ENCODE assay signal across 40 mouse cellular contexts in the genomic region with DNA sequence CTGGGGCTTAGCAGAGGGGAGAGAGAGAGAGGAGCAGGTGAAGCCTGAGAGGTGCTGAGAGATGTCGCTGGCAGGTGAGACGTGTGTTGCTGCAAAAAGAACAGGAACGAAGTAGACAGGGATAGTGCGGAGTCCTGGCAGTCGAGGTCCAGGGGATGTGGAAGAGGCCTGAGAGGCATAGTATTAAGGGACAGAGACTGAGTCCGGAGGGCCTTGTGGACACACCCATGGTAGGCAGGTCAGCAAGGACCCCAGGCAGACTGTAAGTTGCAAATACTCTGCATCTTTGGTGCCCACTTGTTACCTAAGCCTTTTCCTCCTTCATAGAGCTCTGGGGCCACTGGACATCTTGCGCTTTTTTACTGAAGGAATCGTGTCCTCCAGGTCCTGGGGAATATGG. TPM values are rescaled to one million over a fixed set of nuclear protein-coding genes. Genes with fewer than 3 reads are reported as not detected.
DNase-seq lines count a peak whose midpoint lies in the region; ATAC-seq lines count a peak whose summit lies in the region.
"Had no signal": no experiment of that assay in that cellular context is flagged by ENCODE, and none has a peak within 500 bp of the region (broad histone marks: within the 10 kb centered on the region; RNA-seq: fewer than 3 reads in every experiment).

No protein-coding gene starts in this region.

- peaks cover 63% of the 10 kb centered on the region for H3K4me1 ChIP-seq in heart, embryonic 11.5 days (ENCODE audit: control insufficient read depth, insufficient read depth, low read length)
- peaks cover 85% of the 10 kb centered on the region for H3K4me1 ChIP-seq in liver, embryonic 12.5 days
- peaks cover 59% of the 10 kb centered on the region for H3K4me1 ChIP-seq in liver, embryonic 11.5 days (replicated peaks; ENCODE audit: control insufficient read depth, insufficient read depth, low read length)

- no peaks in the 10 kb centered on the region for H3K9me3 ChIP-seq in heart, embryonic 11.5 days (replicated peaks; ENCODE audit: control insufficient read depth, low read length)
- H3K9me3 ChIP-seq in liver, embryonic 12.5 days (replicated peaks): no peaks in the 10 kb centered on the region
- H3K9me3 ChIP-seq in liver, embryonic 11.5 days (ENCODE audit: control insufficient read depth, low read length): no peaks in the 10 kb centered on the region
- H3K9me3 ChIP-seq: forebrain, embryonic 13.5 days; hindbrain, embryonic 10.5 days; limb, embryonic 12.5 days; neural tube, embryonic 13.5 days had no signal

- peaks cover 12% of the 10 kb centered on the region for H3K36me3 ChIP-seq in heart, embryonic 11.5 days (ENCODE audit: control insufficient read depth, insufficient read depth, low read length)
- peaks cover 68% of the 10 kb centered on the region for H3K36me3 ChIP-seq in liver, embryonic 12.5 days
- H3K36me3 ChIP-seq in liver, embryonic 11.5 days (ENCODE audit: control insufficient read depth, insufficient read depth, low read length): peaks cover 28% of the 10 kb centered on the region

- intact Hi-C loops in heart, postnatal 25 days (cut with DNase I): no loop called here

- no peak for ATAC-seq in heart, embryonic 11.5 days (replicated peaks; ENCODE audit: insufficient number of reproducible peaks, low FRiP score, low TSS enrichment)
- no peak for ATAC-seq in liver, embryonic 12.5 days
- no peak for ATAC-seq in liver, embryonic 11.5 days (replicated peaks; ENCODE audit: low FRiP score)
- ATAC-seq: activated CD4-positive, CD25-positive, alpha-beta regulatory T cell, adult 4 months; forebrain, embryonic 13.5 days; hindbrain, embryonic 16.5 days; midbrain, embryonic 16.5 days had no signal

- peak overlapping the region; percentile 4; the same call in 1 of the 2 replicates for H3K27ac ChIP-seq in heart, embryonic 11.5 days (ENCODE audit: low read depth, low read length)
- H3K27ac ChIP-seq in liver, embryonic 12.5 days: peak overlapping the region; percentile 100
- H3K27ac ChIP-seq in liver, embryonic 11.5 days (ENCODE audit: low read depth, low read length): no peak overlapping the region
- H3K27ac ChIP-seq: forebrain, embryonic 13.5 days; hindbrain, embryonic 10.5 days; layer of hippocampus, adult 2 months; left cerebral cortex, adult 2 months; limb, embryonic 12.5 days; neural tube, embryonic 13.5 days; stomach, postnatal 0 days had no signal

- no peak overlapping the region for H3K9ac ChIP-seq in heart, embryonic 11.5 days (ENCODE audit: low read depth, low read length)
- no peak overlapping the region for H3K9ac ChIP-seq in liver, embryonic 12.5 days
- H3K9ac ChIP-seq in liver, embryonic 11.5 days (ENCODE audit: low read depth, low read length): no peak overlapping the region
- H3K9ac ChIP-seq: forebrain, embryonic 13.5 days; limb, embryonic 12.5 days; liver, embryonic 14.5 days; neural tube, embryonic 13.5 days had no signal

- no peak overlapping the region for H3K4me2 ChIP-seq in heart, embryonic 11.5 days
- H3K4me2 ChIP-seq in liver, embryonic 12.5 days: no peak overlapping the region
- H3K4me2 ChIP-seq in liver, embryonic 11.5 days: no peak overlapping the region
- H3K4me2 ChIP-seq: forebrain, embryonic 13.5 days; limb, embryonic 12.5 days; neural tube, embryonic 13.5 days had no signal

- DNase-seq in heart, postnatal 25 days (ENCODE audit: low spot score): no peak
- no peak for DNase-seq in liver, embryonic 11.5 days (ENCODE audit: low spot score)
- peak; percentile 3 for DNase-seq in testis, postnatal 14 days (ENCODE audit: low spot score)
- DNase-seq in testis, postnatal 10 days (ENCODE audit: low spot score): no peak
- no peak for DNase-seq in embryo, embryonic 11 days
- DNase-seq: adrenal gland, adult 2 months; adrenal gland, postnatal 36 days; B cell, adult 2 months; cerebellum, adult 18-20 months; cerebellum, postnatal 10 days; gastrocnemius, postnatal 25 days; kidney, adult 2 months; kidney, postnatal 36 days; lung, postnatal 36 days; right cerebral cortex, postnatal 4 days; thymus, postnatal 4 days had no signal

- WGBS in heart, embryonic 11.5 days (ENCODE audit: insufficient replicate concordance): 87% methylated on average over 8 of the region's 8 CpGs
- WGBS in liver, embryonic 12.5 days (ENCODE audit: insufficient replicate concordance): 92% methylated on average over 8 of the region's 8 CpGs
- 94% methylated on average over 8 of the region's 8 CpGs for WGBS in liver, embryonic 11.5 days

- no peaks in the 10 kb centered on the region for H3K27me3 ChIP-seq in heart, embryonic 11.5 days (ENCODE audit: control insufficient read depth, insufficient read depth, low read length)
- H3K27me3 ChIP-seq in liver, embryonic 12.5 days (replicated peaks): no peaks in the 10 kb centered on the region
- H3K27me3 ChIP-seq in liver, embryonic 11.5 days (replicated peaks; ENCODE audit: control insufficient read depth, insufficient read depth, low read length): no peaks in the 10 kb centered on the region
- H3K27me3 ChIP-seq: forebrain, embryonic 13.5 days; limb, embryonic 12.5 days; neural tube, embryonic 13.5 days had no signal

- H3K4me3 ChIP-seq in heart, embryonic 11.5 days (ENCODE audit: low read depth, low read length): no peak overlapping the region
- H3K4me3 ChIP-seq in liver, embryonic 12.5 days: no peak overlapping the region
- no peak overlapping the region for H3K4me3 ChIP-seq in liver, embryonic 11.5 days (ENCODE audit: low read depth, low read length)
- H3K4me3 ChIP-seq: forebrain, embryonic 13.5 days; hindbrain, embryonic 10.5 days; layer of hippocampus, adult 2 months; left cerebral cortex, adult 2 months; limb, embryonic 12.5 days; myocyte; neural tube, embryonic 13.5 days had no signal

RNA-seq across cellular contexts. Expression of a gene that starts 9.9 kb away (rescaled TPM):
- polyA plus RNA-seq in heart, embryonic 11.5 days (2014; fragmentation: Nextera tagmentation; extraction: Ambion mirVana): 13.5 and 19.1 TPM in 2 replicates
- total RNA-seq in heart, postnatal 25 days (2021): 10 to 100 TPM; 30.2 to 30.9 TPM
- 47.7 and 48.9 TPM in 2 replicates for polyA plus RNA-seq in liver, embryonic 12.5 days (2016; fragmentation: Nextera tagmentation; extraction: Ambion mirVana)
- 30.4 and 35.1 TPM in 2 replicates for polyA plus RNA-seq in liver, embryonic 11.5 days (2014; fragmentation: Nextera tagmentation; extraction: Ambion mirVana)

RNA-seq across cellular contexts. Expression of a gene that starts 18.5 kb away (rescaled TPM):
- 2.6 and 3.0 TPM in 2 replicates for polyA plus RNA-seq in heart, embryonic 11.5 days (2014; fragmentation: Nextera tagmentation; extraction: Ambion mirVana)
- under 1 TPM; 0.16 to 0.17 TPM for total RNA-seq in heart, postnatal 25 days (2021)
- polyA plus RNA-seq in liver, embryonic 12.5 days (2016; fragmentation: Nextera tagmentation; extraction: Ambion mirVana): 1.6 TPM in 2 replicates
- 2.3 and 2.7 TPM in 2 replicates for polyA plus RNA-seq in liver, embryonic 11.5 days (2014; fragmentation: Nextera tagmentation; extraction: Ambion mirVana)

RNA-seq across cellular contexts. Expression of a gene that starts 25.0 kb away (rescaled TPM):
- not detected in 2 replicates for polyA plus RNA-seq in heart, embryonic 11.5 days (2014; fragmentation: Nextera tagmentation; extraction: Ambion mirVana)
- total RNA-seq in heart, postnatal 25 days (2021): not detected
- polyA plus RNA-seq in liver, embryonic 12.5 days (2016; fragmentation: Nextera tagmentation; extraction: Ambion mirVana): not detected in 2 replicates
- not detected in 2 replicates for polyA plus RNA-seq in liver, embryonic 11.5 days (2014; fragmentation: Nextera tagmentation; extraction: Ambion mirVana)
- total RNA-seq: adrenal gland, adult 2 months; adrenal gland, postnatal 36 days; common myeloid progenitor, adult 5-6 weeks; gastrocnemius, postnatal 25 days; layer of hippocampus, adult 2 months; layer of hippocampus, postnatal 14 days; left cerebral cortex, adult 2 months; left cerebral cortex, postnatal 25 days; megakaryocyte-erythroid progenitor cell, adult 5-6 weeks had no signal
- polyA plus RNA-seq: activated CD4-positive, CD25-positive, alpha-beta regulatory T cell, adult 4 months; adrenal gland, adult 2 months; brain, embryonic 14.5 days; forebrain, embryonic 13.5 days; heart, embryonic 14.5 days; hindbrain, embryonic 10.5 days; hindbrain, embryonic 16.5 days; intestine, embryonic 14.5 days; kidney, adult 2 months; liver, embryonic 14.5 days; lung, embryonic 16.5 days; midbrain, embryonic 16.5 days; myocyte; neural tube, embryonic 13.5 days; spleen, adult 2 months; stomach, postnatal 0 days; thymus, postnatal 0 days had no signal

RNA-seq across cellular contexts. Expression of a gene that starts 25.5 kb away (rescaled TPM):
- 49.6 and 50.1 TPM in 2 replicates for polyA plus RNA-seq in heart, embryonic 11.5 days (2014; fragmentation: Nextera tagmentation; extraction: Ambion mirVana)
- total RNA-seq in heart, postnatal 25 days (2021): 10 to 100 TPM; 10.2 to 11.1 TPM
- 75.6 and 80.9 TPM in 2 replicates for polyA plus RNA-seq in liver, embryonic 12.5 days (2016; fragmentation: Nextera tagmentation; extraction: Ambion mirVana)
- polyA plus RNA-seq in liver, embryonic 11.5 days (2014; fragmentation: Nextera tagmentation; extraction: Ambion mirVana): 112 and 124 TPM in 2 replicates

RNA-seq across cellular contexts. Expression of a gene that starts 25.8 kb away (rescaled TPM):
- 21.4 and 26.4 TPM in 2 replicates for polyA plus RNA-seq in heart, embryonic 11.5 days (2014; fragmentation: Nextera tagmentation; extraction: Ambion mirVana)
- 10 to 100 TPM; 43.3 to 47.3 TPM for total RNA-seq in heart, postnatal 25 days (2021)
- 21.8 and 23.3 TPM in 2 replicates for polyA plus RNA-seq in liver, embryonic 12.5 days (2016; fragmentation: Nextera tagmentation; extraction: Ambion mirVana)
- 34.9 TPM in 2 replicates for polyA plus RNA-seq in liver, embryonic 11.5 days (2014; fragmentation: Nextera tagmentation; extraction: Ambion mirVana)
